Mouse (Mus musculus) megakaryocyte, embryonic 14.5 days (primary cell): ENCODE measurements around the gene Tacc2. TPM values are rescaled to one million over a fixed set of nuclear protein-coding genes. Genes with fewer than 3 reads are reported as not detected.

ENCODE experiments used
- H3K27me3 ChIP-seq: replicated peaks from 2 replicates; pipeline ENCODE3; 2012; ENCODE audit warnings: inconsistent platforms
- H3K36me3 ChIP-seq: replicated peaks from 2 replicates; pipeline ENCODE3; 2012; ENCODE audit warnings: low read length, inconsistent platforms, mixed read lengths
- H3K4me1 ChIP-seq: 2 replicates; pipeline ENCODE4 v1.6.1; 2012; ENCODE audit warnings: inconsistent platforms
- H3K4me3 ChIP-seq: replicated peaks from 2 replicates; pipeline ENCODE3; 2012; ENCODE audit warnings: moderate library complexity, mild to moderate bottlenecking, inconsistent platforms
- H3K9me3 ChIP-seq: 2 replicates; pipeline ENCODE4 v1.6.1; 2012; ENCODE audit warnings: inconsistent platforms
- FLI1 ChIP-seq: IDR thresholded peaks from 2 replicates; pipeline ENCODE4 v1.6.1; 2012; ENCODE audit warnings: low read length, inconsistent platforms, mixed read lengths
- GATA1 ChIP-seq: IDR thresholded peaks from 3 replicates; pipeline ENCODE4 v1.6.1; 2012; ENCODE audit warnings: mixed read lengths, low read length, inconsistent platforms, borderline replicate concordance
- polyA plus RNA-seq: library from polyadenylated mRNA; stranded (reverse); fragments of >175 nt; gene quantifications from 2 replicates; pipeline ENCODE4 v1.2.3, GENCODE M21; 2012; ENCODE audit warnings: low replicate concordance; ENCODE audit not compliant: insufficient read depth

The Tacc2 gene
- polyA plus RNA-seq, 1 experiment = 3.2 TPM

DNA sequence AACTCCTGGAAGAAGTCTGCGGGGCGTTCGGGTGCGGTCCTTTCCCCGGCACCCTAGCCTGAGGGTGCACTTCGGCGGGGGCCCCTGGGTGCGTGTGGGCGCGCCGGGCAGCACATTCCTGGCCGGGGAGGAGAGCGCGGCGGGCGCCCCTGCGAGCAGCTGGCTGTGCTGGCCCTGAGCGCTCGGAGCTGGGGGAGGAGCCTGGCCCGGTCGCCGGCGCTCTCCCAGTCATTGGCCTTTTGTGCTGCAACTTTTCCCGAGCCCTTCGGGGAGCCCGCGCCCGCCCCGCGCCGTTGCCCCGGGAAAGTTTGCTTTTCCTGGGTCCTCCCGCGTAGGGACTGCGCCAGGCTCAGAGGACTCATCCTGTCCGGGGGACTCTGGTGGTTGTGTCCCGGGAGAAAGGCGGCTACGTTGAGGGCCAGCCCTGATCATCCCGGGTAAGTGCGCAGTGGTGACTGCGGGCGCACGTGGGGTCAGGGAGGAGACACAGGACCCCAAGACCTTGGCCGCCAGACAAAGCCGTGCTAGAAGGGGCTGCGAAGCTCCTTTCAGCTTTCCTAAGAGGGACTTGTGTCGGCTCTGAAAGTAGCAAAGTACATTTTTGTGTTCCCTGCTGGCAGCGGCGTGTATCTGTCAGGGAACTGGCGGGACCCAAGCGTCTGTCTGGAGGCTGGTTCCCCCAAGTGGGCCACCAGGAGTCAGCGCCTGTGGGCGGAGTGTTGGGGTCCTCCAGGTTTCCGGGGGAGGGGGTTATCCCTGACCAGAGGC is 68.9 kb downstream of the Tacc2 start:
- H3K27me3 ChIP-seq = peaks cover 20% of the 10 kb centered on the region
- no peaks in the 10 kb centered on the region for H3K9me3 ChIP-seq

DNA sequence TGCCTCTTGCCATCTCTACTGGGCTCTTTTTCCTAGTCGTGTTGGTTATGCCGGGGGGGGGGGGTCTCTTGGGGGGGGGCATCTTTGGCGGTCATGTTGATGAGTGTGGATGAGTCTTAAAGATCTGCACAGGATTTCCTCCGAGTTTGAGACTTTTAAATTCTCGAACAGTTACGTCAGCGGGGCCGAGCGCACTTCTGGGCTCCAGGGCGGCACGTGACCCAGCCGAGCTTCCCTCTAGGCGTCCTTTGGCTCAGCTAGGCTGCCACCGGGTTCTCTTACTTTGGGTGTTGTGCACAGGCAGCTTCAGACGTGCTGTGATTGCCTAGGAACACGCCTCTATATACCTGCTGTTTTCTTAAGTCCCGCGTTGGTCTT is 69.5 kb downstream of the Tacc2 start:
- no peak for TF ChIP-seq FLI1
- no peak for TF ChIP-seq GATA1
- Histone ChIP-seq H3K4me1 (peaks cover 48% of the 10 kb centered on the region), H3K27me3 (peaks cover 20% of the 10 kb centered on the region), H3K4me3 (peak overlapping the region; percentile 95), H3K9me3 (no peaks in the 10 kb centered on the region), H3K36me3 (no peaks in the 10 kb centered on the region)

More for the DNA sequence above, 68.9 kb downstream of the Tacc2 start:
- H3K4me1 ChIP-seq = peaks cover 52% of the 10 kb centered on the region
- TF ChIP-seq GATA1 (no peak), FLI1 (no peak)
- H3K4me3 ChIP-seq = peak overlapping the region; percentile 95
- H3K36me3 ChIP-seq = no peaks in the 10 kb centered on the region

DNA sequence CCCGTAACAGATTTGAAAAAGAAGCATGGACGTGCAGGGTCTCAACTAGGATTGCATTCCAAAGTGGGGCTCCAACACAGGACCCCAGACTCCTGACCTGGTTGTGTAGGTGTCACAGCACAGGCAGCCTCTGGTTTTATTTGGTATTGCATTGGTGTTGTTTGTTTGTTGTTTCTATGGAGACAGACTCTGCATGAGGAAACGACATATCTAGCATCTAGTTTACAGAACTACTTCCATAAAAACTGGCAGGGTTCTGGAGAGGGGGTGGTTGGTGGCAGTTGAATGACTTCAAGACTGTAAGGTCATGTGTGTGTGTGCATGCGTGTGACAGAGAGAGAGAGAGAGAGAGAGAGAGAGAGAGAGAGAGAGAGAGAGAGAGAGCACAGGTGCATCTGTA is 70.8 kb downstream of the Tacc2 start:
- Histone ChIP-seq H3K27me3 (peaks cover 24% of the 10 kb centered on the region), H3K4me3 (no peak overlapping the region), H3K36me3 (no peaks in the 10 kb centered on the region), H3K4me1 (peaks cover 46% of the 10 kb centered on the region), H3K9me3 (no peaks in the 10 kb centered on the region)
- TF ChIP-seq FLI1 = no peak
- TF ChIP-seq GATA1 = no peak

DNA sequence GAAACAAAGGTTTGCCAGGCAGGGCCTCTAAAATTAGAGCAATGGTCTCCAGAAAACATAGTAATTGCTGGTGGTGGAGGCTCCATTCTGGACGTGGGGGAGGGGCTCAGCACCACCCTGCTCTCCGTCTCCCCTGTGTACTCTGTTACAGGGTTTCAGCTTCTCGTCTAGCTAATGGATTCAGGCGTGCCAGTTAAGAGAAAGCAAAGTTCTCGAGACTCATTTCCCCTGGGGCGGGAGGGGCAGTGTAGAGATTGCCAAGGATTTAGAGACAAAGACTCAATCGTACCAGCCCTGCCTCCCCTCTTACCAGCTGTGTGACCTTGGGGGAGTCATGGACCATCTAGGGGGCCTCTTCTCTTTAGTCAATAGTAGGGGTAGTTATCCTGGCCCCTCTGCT is 72.0 kb downstream of the Tacc2 start:
- no peaks in the 10 kb centered on the region for H3K9me3 ChIP-seq
- peaks cover 19% of the 10 kb centered on the region for H3K27me3 ChIP-seq
- H3K4me1 ChIP-seq = peaks cover 48% of the 10 kb centered on the region
- H3K36me3 ChIP-seq = no peaks in the 10 kb centered on the region
- no peak overlapping the region for H3K4me3 ChIP-seq
- TF ChIP-seq FLI1 (no peak), GATA1 (no peak)

DNA sequence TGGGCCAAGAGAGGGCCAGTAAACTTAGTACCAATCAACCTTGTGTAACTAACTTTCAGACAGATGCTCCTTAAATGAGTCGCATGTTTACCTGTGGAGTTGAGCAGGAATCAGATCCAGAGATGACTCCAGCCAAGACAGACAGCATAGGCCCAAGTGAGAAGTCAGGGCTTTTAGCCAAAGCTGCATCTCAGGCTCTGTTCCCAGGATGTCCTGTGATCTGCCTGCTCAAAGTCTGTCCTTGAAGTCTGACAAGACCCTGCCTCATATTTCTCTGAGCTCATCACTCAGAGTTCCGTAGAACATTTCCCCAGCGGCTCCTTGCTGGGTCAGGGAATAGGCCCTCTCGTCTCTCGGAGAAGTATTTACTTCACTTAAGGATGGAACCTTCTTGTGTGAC is 73.4 kb downstream of the Tacc2 start:
- no peak for TF ChIP-seq FLI1
- TF ChIP-seq GATA1 = no peak
- Histone ChIP-seq H3K9me3 (no peaks in the 10 kb centered on the region), H3K36me3 (no peaks in the 10 kb centered on the region), H3K4me1 (peaks cover 52% of the 10 kb centered on the region), H3K27me3 (peaks cover 19% of the 10 kb centered on the region), H3K4me3 (no peak overlapping the region)

DNA sequence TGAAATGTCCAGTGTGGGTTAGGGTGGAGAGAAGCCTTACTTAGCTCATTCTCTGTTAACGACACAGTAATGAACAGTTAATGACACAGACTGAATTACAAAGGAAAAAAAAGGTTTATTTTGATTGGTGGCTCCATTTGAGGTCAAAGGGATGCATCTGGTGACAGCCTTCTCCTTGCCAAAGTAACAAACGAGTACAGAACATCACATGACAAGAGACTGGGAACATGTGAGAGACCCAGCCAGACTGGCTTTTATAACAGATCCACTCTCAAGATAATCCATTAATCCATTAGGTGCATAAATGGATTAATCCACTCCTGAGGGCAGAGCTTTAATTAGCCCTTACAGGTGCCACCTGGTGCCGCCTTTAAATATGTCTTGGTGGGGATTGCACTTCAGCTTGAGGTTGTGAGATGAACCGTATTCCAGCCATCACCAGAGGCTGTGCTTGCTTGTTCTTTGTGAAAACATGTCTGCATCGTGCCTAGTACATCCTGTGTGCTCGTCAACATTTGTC is 75.9 kb downstream of the Tacc2 start:
- H3K4me3 ChIP-seq = no peak overlapping the region
- H3K27me3 ChIP-seq = peaks cover 19% of the 10 kb centered on the region
- no peaks in the 10 kb centered on the region for H3K36me3 ChIP-seq
- no peaks in the 10 kb centered on the region for H3K9me3 ChIP-seq
- no peak for TF ChIP-seq FLI1
- TF ChIP-seq GATA1 = no peak
- peaks cover 39% of the 10 kb centered on the region for H3K4me1 ChIP-seq

DNA sequence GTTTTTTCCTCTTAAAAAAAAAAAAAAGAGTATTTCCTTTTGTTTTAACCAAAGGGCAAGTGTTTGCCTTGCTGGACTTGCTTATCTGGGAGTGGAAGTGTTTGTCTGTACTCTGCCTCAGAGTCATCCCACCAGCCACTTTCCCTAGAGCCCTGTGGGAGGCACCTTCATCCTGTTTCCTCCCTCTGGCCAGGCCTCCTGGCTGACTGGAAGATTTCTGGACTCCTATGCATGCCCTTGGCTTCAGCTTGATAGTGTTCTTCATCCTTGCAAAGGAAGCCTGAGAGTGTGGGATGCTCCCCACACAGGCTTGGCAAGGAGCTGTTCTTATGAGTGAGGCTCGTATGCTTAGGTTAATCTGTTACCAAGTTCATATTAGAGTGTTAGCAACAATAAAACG is 77.3 kb downstream of the Tacc2 start:
- no peak for TF ChIP-seq FLI1
- no peak for TF ChIP-seq GATA1
- Histone ChIP-seq H3K4me1 (peaks cover 42% of the 10 kb centered on the region), H3K27me3 (peaks cover 17% of the 10 kb centered on the region), H3K4me3 (no peak overlapping the region), H3K9me3 (no peaks in the 10 kb centered on the region), H3K36me3 (no peaks in the 10 kb centered on the region)

DNA sequence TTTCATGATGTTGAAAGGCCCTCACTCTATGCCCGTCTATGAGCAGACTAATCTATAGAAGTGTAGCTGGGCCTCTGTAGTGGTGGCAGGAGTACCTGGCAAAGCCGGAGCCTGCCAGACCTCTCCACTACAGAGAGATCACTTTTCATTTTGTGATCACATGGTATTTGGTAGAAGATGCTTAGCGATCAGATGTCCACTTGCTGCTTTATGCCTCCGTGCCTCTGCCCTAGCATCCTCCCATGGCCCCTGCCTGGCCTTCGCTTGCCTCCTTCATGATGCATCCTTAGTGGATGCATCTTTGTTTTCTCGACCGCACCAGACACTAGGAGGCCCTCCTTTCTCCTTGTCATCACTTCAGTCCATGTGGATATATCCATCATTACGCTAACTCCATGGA is 79.7 kb downstream of the Tacc2 start:
- H3K36me3 ChIP-seq = no peaks in the 10 kb centered on the region
- peaks cover 15% of the 10 kb centered on the region for H3K27me3 ChIP-seq
- TF ChIP-seq FLI1 = no peak
- no peak for TF ChIP-seq GATA1
- peaks cover 38% of the 10 kb centered on the region for H3K4me1 ChIP-seq
- H3K9me3 ChIP-seq = no peaks in the 10 kb centered on the region
- H3K4me3 ChIP-seq = no peak overlapping the region

DNA sequence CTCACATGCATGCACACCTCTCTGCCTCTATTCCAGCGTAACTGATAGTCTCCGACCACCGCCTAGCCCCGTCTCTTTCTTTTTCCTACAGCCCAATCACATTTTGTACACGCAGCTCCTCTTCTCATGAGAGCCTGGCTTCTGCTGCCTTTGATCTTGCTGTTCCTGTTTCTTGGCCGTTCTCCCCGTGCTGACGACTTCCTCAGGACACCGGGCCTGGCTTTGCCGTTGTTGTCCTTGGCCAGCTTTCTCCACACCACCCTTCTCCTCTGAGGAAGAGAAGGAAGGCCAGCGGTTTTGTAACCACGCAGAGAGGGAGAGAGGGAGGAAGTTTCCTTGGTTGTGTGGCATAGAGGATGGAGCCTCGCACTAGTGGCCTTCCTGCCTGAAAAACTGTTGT is 80.5 kb downstream of the Tacc2 start:
- H3K4me1 ChIP-seq = peaks cover 33% of the 10 kb centered on the region
- 0 out of 2 replicates have a peak, but pooled peaks cover 3% of the 10 kb centered on the region for H3K9me3 ChIP-seq

DNA sequence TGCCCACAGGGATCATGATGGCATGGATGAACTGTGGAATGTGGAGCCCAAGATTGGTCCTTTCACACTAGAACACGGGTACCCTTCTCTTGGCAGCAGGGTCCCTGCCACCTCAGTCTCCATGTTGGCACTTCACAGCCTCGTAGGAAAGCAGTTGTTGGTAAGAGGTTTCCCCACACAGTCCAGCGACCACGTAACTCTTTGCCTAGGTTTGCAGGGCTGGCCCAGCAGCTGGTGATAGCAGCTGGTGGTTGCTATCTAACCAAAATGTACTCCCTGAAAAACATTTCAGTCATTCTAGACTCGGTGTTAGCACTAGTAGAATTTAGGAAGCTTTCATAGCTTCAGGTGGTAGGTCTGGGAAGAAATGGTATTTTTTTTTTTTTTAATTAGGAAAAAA is 81.9 kb downstream of the Tacc2 start:
- peaks cover 15% of the 10 kb centered on the region for H3K9me3 ChIP-seq
- no peak overlapping the region for H3K4me3 ChIP-seq
- H3K36me3 ChIP-seq = peaks cover 2% of the 10 kb centered on the region
- TF ChIP-seq GATA1 (no peak), FLI1 (no peak)
- H3K27me3 ChIP-seq = peaks cover 10% of the 10 kb centered on the region
- H3K4me1 ChIP-seq = peaks cover 27% of the 10 kb centered on the region

More for the DNA sequence above, 80.5 kb downstream of the Tacc2 start:
- no peak for TF ChIP-seq GATA1
- Histone ChIP-seq H3K27me3 (peaks cover 10% of the 10 kb centered on the region), H3K4me3 (no peak overlapping the region), H3K36me3 (no peaks in the 10 kb centered on the region)
